Mouse (Mus musculus): ENCODE data around the gene Laptm4a.

DNA sequence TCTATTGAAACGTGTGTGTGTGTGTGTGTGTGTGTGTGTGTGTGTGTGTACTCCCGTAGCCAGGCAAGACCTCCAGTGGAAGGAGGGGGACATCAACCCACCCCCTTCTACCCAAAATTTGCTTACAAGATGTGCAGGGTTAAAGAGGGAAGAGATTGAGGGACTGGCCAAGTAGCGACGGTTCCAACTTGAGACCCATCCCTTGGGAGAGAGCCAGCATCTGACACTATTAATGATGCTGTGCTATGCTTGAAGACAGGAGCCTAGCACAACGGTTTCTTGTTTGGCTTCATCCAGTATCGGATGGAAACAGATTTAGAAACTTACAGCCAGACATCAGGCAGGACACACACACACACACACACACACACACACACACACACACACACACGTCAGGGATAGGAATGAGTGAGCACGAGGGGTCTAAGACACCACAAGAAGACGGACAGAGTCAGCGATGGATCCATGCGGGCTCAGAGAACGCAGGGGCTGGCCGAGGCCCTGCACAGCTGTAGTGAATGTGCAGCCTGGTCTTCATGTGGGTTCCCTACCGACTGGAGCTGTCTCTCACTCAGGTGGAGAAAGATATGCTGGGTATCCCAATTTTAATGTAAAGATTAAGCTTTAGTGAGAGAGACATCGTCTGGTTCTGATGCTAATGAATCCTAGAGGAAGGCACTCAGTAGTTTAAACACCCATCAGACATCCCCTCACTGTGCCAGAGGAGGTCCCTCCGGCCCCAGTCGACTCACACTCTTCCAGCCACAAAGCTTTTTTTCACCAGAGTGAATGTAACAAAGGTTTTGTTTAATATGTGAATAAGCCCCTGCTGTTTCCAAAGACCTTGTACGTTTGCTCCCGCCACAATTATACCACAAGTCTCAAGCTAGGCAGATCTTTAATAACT is 22.3 kb upstream of the Laptm4a start:
- TF ChIP-seq GATA1 (IDR thresholded peaks at IDR 0.05; ENCODE audit: low read length), result no peak
- no peak for TF ChIP-seq TAL1 (IDR thresholded peaks at IDR 0.05; ENCODE audit: low read length)
